Mouse (Mus musculus) liver, postnatal 0 days (tissue): ENCODE measurements at regions not wholly inside any gene's neighbourhood (a gene's known extent, or its start where the extent isn't known, plus 50 kb on each side); places are given as distances from the start of the nearest gene placed in this dataset.
"Not testable (repeated sequence)": the region's sequence is repeated elsewhere in the genome, so short reads cannot be mapped to it uniquely, and the experiment has no call there.

Experiments
- CTCF ChIP-seq: sonication (generic); IDR thresholded peaks from 2 replicates; pipeline ENCODE4 v1.5.1; 2016; ENCODE audit warnings: antibody characterized with exemption, low read depth
- EP300 ChIP-seq: IDR thresholded peaks from 2 replicates; pipeline ENCODE4 v1.6.1; 2016; ENCODE audit warnings: antibody characterized with exemption, low read depth, mild to moderate bottlenecking

DNA sequence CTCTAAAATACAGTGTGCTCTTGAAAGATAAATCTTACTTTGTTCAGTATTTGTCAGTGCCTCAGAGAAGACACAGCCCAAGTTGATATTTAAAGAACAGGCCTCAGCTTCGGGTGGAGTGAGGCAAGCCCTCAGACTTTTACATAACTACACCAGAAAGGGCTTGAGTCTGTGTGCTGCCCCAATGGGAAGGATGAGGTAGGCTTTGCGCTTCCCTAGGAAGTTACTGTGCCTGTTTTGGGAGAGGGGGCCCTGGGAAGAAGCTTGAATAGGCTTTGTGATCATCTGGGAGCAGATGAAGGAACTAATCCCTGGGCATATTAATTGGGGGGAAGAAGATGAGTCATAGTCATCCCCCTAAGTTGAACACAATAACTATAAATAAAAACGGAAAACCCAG, 454.4 kb upstream of the Gdi2 start:
- not testable (repeated sequence) for TF ChIP-seq CTCF, EP300
